Mouse (Mus musculus) erythroblast, embryonic 14.5 days (primary cell): ENCODE measurements around the gene Nrxn3. TPM values are rescaled to one million over a fixed set of nuclear protein-coding genes. Genes with fewer than 3 reads are reported as not detected.

Experiments used
- H3K27me3 ChIP-seq: 2 replicates; pipeline ENCODE4 v1.6.1; 2012; ENCODE audit warnings: inconsistent platforms; ENCODE audit not compliant: control insufficient read depth
- H3K36me3 ChIP-seq: 2 replicates; pipeline ENCODE4 v1.6.1; 2012; ENCODE audit warnings: mild to moderate bottlenecking, inconsistent platforms; ENCODE audit not compliant: control insufficient read depth
- H3K4me1 ChIP-seq: 2 replicates; pipeline ENCODE4 v1.6.1; 2012; ENCODE audit warnings: inconsistent platforms; ENCODE audit not compliant: control insufficient read depth
- H3K4me3 ChIP-seq: replicated peaks from 2 replicates; pipeline ENCODE3; 2012; ENCODE audit warnings: moderate library complexity, mild to moderate bottlenecking, inconsistent platforms
- H3K9me3 ChIP-seq: 2 replicates; pipeline ENCODE4 v1.6.1; 2012; ENCODE audit warnings: low read length, inconsistent platforms, mixed read lengths; ENCODE audit not compliant: control insufficient read depth
- GATA1 ChIP-seq: IDR thresholded peaks from 2 replicates; pipeline ENCODE4 v1.6.1; 2012; ENCODE audit warnings: low read length, inconsistent platforms, mixed read lengths
- TAL1 ChIP-seq: IDR thresholded peaks from 3 replicates; pipeline ENCODE4 v1.6.1; 2012; ENCODE audit warnings: low read length, inconsistent platforms, mixed read lengths
- polyA plus RNA-seq: library from polyadenylated mRNA; stranded (reverse); fragments of >175 nt; gene quantifications from 2 replicates; pipeline ENCODE4 v1.2.3, GENCODE M21; 2012

Gene Nrxn3
- polyA plus RNA-seq, 1 experiment: not detected

DNA sequence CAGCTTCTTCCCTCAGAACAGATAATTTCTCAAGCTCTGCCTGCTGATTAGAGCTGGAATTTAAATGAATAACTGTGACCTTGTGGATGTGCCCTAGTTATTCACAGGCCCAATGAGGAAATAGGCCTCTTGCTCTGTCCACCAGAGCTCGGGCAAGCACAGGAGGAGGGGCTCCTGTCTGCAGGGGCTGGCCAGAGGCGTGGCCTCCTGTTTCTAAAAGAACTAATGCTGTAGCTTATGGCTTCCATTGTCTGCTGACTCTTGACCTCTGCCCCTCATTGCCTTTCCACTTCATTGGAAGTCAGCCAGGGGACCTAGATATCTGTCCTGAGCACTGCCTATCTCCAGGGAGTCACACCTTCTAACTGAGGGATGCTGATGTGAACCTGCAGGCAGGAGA, 113.1 kb downstream of the Nrxn3 start:
- Histone ChIP-seq H3K4me1 (no peaks in the 10 kb centered on the region), H3K9me3 (no peaks in the 10 kb centered on the region), H3K27me3 (no peaks in the 10 kb centered on the region), H3K36me3 (no peaks in the 10 kb centered on the region), H3K4me3 (no peak overlapping the region)
- no peak for TF ChIP-seq TAL1
- no peak for TF ChIP-seq GATA1

GRCm38 (mm10) chr12:88839724-88840123, 117.0 kb downstream of the Nrxn3 start:
- no peaks in the 10 kb centered on the region for H3K9me3 ChIP-seq
- no peak overlapping the region for H3K4me3 ChIP-seq
- no peaks in the 10 kb centered on the region for H3K4me1 ChIP-seq
- no peaks in the 10 kb centered on the region for H3K27me3 ChIP-seq
- H3K36me3 ChIP-seq: no peaks in the 10 kb centered on the region
- TF ChIP-seq TAL1 (no peak), GATA1 (no peak)

DNA sequence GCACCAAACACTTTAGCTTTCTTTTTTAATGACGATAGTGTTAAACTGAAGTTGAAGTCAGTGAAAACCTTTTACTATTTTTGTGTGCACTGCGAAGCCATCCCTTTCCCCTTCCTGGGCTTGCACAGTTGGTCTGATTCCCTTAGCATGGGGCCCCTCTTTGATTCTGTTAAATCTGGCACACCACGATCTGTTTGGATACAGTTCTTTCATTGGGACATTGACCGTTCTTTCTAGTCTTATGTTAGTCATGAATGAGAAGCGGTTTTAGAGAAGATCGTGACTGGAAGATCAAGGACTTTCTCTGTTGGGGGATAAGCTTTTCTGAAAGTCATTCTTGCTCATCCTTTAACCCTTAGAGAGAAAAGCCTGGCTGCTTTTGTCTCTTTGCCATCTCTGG, 118.7 kb downstream of the Nrxn3 start:
- H3K27me3 ChIP-seq: no peaks in the 10 kb centered on the region
- TF ChIP-seq TAL1 (no peak), GATA1 (no peak)
- no peaks in the 10 kb centered on the region for H3K4me1 ChIP-seq
- H3K9me3 ChIP-seq: no peaks in the 10 kb centered on the region
- H3K36me3 ChIP-seq: no peaks in the 10 kb centered on the region
- H3K4me3 ChIP-seq: no peak overlapping the region

DNA sequence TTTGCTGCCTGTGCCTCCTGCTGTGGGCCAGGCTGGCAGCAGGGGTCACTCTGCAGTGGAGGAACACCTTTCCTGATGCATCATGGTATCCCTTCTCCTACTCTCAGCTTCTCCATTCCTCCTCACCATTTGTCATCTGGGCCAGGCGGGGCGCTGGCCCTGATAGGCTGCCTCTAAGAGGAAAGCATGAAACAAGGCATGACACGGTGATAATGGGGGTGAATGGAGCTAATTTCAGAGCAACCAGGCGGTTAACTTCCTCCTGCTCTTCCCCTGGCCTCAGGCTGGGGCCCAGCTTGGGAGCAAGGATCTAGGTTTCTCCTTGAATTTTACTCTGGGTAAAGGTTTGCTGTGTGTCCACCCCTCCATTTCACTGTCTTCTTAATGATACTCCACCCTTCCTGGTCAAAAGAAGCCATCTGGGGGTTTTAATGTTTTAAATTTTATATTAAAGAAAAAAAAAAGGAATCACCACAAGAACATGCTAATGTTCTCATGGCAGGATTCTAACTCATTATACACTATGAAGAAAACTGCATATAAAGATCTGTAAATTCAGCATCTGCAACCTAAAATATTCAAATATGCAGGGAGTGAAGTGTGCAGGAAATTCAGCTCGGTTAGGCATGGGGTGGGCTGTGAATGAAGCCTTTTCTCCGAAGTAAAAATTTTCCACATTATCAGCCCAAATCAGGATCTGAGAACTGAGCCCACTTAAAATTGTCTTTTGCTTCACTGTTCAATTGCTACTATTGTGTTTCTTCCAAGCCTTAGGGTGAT, 127.9 kb downstream of the Nrxn3 start:
- no peak for TF ChIP-seq TAL1
- Histone ChIP-seq H3K36me3 (no peaks in the 10 kb centered on the region), H3K27me3 (no peaks in the 10 kb centered on the region)

DNA sequence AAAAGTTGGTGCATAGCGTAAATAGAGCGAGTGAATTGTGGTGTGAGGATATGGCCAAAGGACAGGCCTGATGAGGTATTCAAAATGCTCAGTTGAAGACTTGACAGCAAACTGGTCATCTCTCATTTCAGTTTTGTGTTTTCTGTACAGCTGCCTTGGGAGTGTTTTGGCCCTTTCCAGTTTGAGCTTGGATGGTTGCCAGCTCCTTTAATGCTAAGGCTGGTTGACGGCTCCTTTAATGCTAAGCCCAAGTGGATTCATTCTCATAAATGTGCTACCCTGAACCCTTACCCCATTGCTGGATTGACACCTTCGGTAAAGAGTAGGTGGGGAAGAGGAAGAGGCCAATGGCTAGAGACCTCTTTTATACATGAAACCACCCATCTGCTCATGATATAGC, 131.4 kb downstream of the Nrxn3 start:
- Histone ChIP-seq H3K27me3 (no peaks in the 10 kb centered on the region), H3K36me3 (no peaks in the 10 kb centered on the region), H3K4me1 (no peaks in the 10 kb centered on the region), H3K9me3 (no peaks in the 10 kb centered on the region), H3K4me3 (no peak overlapping the region)
- no peak for TF ChIP-seq TAL1
- TF ChIP-seq GATA1: no peak

More for the DNA sequence above, 127.9 kb downstream of the Nrxn3 start:
- H3K9me3 ChIP-seq: no peaks in the 10 kb centered on the region
- H3K4me1 ChIP-seq: no peaks in the 10 kb centered on the region
- no peak overlapping the region for H3K4me3 ChIP-seq

DNA sequence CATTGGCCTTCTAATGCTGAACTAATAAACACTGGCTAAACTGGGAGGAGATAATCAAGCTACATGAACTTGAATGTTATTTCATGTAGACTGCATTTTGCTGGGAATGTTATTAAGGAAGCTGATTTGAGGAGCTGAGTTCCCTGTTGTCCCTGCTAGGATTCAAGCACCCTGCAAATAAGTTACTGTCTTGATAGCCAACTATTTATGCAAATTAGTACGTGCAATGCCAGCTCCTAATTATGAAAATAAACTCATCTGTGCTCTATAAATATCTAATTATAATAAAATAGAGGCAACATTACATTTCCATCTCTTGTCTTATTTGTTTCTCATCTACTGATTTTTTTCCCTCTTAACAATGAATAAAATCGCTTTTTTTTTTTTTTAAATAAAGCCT, 135.0 kb downstream of the Nrxn3 start:
- no peak for TF ChIP-seq GATA1
- TF ChIP-seq TAL1: no peak
- Histone ChIP-seq H3K36me3 (no peaks in the 10 kb centered on the region), H3K27me3 (no peaks in the 10 kb centered on the region), H3K4me3 (no peak overlapping the region), H3K4me1 (no peaks in the 10 kb centered on the region), H3K9me3 (no peaks in the 10 kb centered on the region)

- Histone ChIP-seq H3K4me1 (no peaks in the 10 kb centered on the region), H3K27me3 (no peaks in the 10 kb centered on the region), H3K4me3 (no peak overlapping the region), H3K36me3 (no peaks in the 10 kb centered on the region), H3K9me3 (no peaks in the 10 kb centered on the region)
- TF ChIP-seq GATA1: no peak
- TF ChIP-seq TAL1: no peak
Measured at GRCm38 (mm10) chr12:88859456-88860345, 137.0 kb downstream of the Nrxn3 start.

GRCm38 (mm10) chr12:88860397-88860796, 137.7 kb downstream of the Nrxn3 start:
- TF ChIP-seq GATA1: no peak
- no peak for TF ChIP-seq TAL1
- H3K4me1 ChIP-seq: no peaks in the 10 kb centered on the region

DNA sequence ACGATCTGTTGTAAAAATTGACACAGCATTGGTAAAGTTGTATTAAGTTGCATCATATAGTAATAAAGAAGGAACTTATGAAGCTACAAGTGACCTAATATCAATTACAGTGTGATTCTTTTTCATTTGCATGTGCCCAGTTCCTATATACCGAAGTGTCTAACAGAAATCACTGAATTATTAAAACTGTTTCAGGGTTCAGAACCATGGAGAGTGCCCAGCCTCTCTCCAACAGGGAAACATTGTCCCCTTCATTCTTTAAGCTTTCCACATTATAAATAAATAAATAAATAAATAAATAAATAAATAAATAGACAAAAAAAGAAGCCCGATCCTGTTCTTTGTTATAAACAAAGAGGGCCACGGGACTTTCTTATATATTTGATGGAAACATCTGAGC, 140.4 kb downstream of the Nrxn3 start:
- Histone ChIP-seq H3K27me3 (no peaks in the 10 kb centered on the region), H3K36me3 (no peaks in the 10 kb centered on the region), H3K4me1 (no peaks in the 10 kb centered on the region), H3K9me3 (no peaks in the 10 kb centered on the region), H3K4me3 (no peak overlapping the region)
- no peak for TF ChIP-seq TAL1
- TF ChIP-seq GATA1: no peak

More at GRCm38 (mm10) chr12:88860397-88860796, 137.7 kb downstream of the Nrxn3 start:
- H3K9me3 ChIP-seq: no peaks in the 10 kb centered on the region
- no peaks in the 10 kb centered on the region for H3K36me3 ChIP-seq
- no peak overlapping the region for H3K4me3 ChIP-seq
- H3K27me3 ChIP-seq: no peaks in the 10 kb centered on the region

- no peak overlapping the region for H3K4me3 ChIP-seq
- TF ChIP-seq TAL1 (no peak), GATA1 (no peak)
- H3K9me3 ChIP-seq: no peaks in the 10 kb centered on the region
- no peaks in the 10 kb centered on the region for H3K27me3 ChIP-seq
- no peaks in the 10 kb centered on the region for H3K36me3 ChIP-seq
- H3K4me1 ChIP-seq: no peaks in the 10 kb centered on the region
Measured at GRCm38 (mm10) chr12:88868288-88868687, 145.6 kb downstream of the Nrxn3 start.
